Mouse (Mus musculus): Measurements from ENCODE around the gene Cmtm8. TPM values are rescaled to one million over a fixed set of nuclear protein-coding genes. Genes with fewer than 3 reads are reported as not detected.

Cmtm8 gene
- polyA plus RNA-seq, 1 experiment from 2014 or later, result 24.8 TPM

DNA sequence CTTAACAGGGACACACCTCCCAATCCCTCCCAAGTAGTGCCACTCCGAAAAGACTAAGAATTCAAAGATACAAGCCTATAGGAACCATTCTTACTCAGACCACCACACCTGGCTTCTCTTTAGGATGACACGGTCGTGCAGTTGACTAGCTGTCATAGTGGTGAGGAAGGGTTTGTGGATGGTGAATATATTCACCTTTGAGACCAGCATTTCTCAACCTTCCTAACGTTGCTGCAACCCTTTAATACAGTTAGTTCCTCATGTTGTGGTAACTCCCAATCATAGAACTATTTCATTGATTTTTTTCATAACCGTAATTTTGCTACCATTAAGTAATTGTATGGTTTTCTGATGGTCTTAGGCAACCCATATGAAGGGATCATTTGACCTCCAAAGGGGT is 56.8 kb downstream of the Cmtm8 start:
- DNase-seq (ENCODE audit: low spot score) (no peak), ATAC-seq (replicated peaks; ENCODE audit: low FRiP score) (no peak)
- no peaks in the 10 kb centered on the region for H3K9me3 ChIP-seq (ENCODE audit: control insufficient read depth, low read length)
- no peak overlapping the region for H3K4me3 ChIP-seq (ENCODE audit: low read depth, low read length)
- no peaks in the 10 kb centered on the region for H3K27me3 ChIP-seq (replicated peaks; ENCODE audit: control insufficient read depth, insufficient read depth, low read length)
- H3K9ac ChIP-seq (ENCODE audit: low read depth, low read length), result no peak overlapping the region
- no peaks in the 10 kb centered on the region for H3K36me3 ChIP-seq (ENCODE audit: control insufficient read depth, insufficient read depth, low read length)
- WGBS, result 89% methylated on average over 5 of the region's 5 CpGs
- no peak overlapping the region for H3K4me2 ChIP-seq
- H3K27ac ChIP-seq (ENCODE audit: low read depth, low read length), result no peak overlapping the region
- peaks cover 4% of the 10 kb centered on the region; the same call in 1 of the 2 replicates for H3K4me1 ChIP-seq (replicated peaks; ENCODE audit: control insufficient read depth, insufficient read depth, low read length)

DNA sequence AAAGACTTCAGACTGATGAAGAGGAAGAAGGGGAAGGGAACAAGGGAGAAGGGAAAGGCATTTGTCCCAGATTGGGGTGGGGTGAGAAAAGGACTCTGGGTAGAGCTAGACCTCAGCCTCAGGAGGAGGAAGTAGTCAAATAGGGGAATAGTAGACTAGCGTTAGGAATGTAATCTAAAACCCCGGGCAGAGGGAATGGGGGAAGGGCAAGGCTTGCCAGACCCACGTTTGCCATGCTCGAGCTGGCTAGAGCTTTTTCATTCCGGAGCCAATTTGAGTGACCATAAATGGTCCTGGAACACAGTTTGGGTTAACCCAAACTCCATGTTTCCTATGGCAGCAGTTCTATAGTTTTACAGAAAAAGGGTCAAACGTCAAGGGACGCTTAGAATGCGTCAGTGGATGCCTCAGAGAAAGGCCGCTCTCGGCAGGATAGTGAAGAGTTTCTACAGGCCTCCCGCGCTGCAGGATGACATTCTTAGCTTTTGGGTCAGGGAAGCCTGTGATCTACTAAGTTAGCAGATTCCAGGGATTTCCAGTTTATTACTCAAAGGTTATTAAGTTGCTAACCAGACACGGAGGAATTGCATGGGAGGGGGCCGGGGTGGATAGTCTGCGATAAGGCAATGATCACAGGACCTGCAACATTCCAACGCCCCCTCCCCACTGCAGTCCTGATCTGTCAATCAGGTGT is 58.4 kb downstream of the Cmtm8 start:
- ATAC-seq (replicated peaks; ENCODE audit: low FRiP score), result no peak
- Histone ChIP-seq H3K9me3 (ENCODE audit: control insufficient read depth, low read length) (no peaks in the 10 kb centered on the region), H3K27ac (ENCODE audit: low read depth, low read length) (no peak overlapping the region), H3K27me3 (replicated peaks; ENCODE audit: control insufficient read depth, insufficient read depth, low read length) (no peaks in the 10 kb centered on the region), H3K4me1 (replicated peaks; ENCODE audit: control insufficient read depth, insufficient read depth, low read length) (peaks cover 6% of the 10 kb centered on the region), H3K4me3 (ENCODE audit: low read depth, low read length) (no peak overlapping the region), H3K4me2 (no peak overlapping the region; the same call in 1 of the 2 replicates), H3K36me3 (ENCODE audit: control insufficient read depth, insufficient read depth, low read length) (no peaks in the 10 kb centered on the region), H3K9ac (ENCODE audit: low read depth, low read length) (no peak overlapping the region)
- WGBS, result 20% methylated on average over 16 of the region's 16 CpGs
- DNase-seq (ENCODE audit: low spot score), result no peak

DNA sequence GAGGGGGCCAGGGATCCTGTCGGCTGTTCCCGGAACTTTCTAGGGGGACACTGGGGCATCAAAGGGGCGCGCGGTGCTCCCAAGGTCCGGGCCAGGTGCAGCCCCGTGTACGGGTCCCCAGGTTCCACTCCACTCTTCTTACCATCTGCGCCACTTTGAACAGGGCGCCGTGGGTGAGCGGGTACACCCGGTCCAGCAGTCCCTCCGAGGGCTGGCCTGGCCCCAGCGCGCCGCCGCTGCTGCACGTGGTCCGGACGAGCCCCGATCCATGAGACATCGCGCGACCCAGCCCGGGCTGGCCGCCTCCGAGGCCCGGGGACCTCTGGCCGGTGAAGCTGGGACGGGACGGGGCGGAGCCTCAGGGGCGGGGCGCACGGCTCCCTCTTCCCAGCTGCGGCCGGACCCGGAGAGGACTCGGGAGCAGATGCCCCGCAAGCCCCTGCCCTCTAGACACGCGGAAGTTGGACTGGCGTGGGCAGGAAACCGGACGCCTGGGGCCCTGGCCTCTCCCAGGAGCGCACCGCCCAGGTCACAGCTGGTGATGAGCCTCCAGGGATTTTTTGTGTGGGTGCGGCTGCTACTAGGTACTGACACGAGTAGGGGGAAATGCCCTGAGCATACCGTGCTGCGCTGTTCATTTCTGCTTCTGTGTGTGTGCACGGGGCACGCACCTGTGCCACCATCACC is 62.3 kb downstream of the Cmtm8 start, which contains the start of gene Cmtm7:
Cmtm7 (minus strand) TSS at position 331 of the 687 bp plus-strand sequence.
- no peaks in the 10 kb centered on the region for H3K9me3 ChIP-seq (ENCODE audit: control insufficient read depth, low read length)
- no peaks in the 10 kb centered on the region for H3K27me3 ChIP-seq (replicated peaks; ENCODE audit: control insufficient read depth, insufficient read depth, low read length)
- H3K27ac ChIP-seq (ENCODE audit: low read depth, low read length), result peak within 1 kb of the TSS; percentile 81
- under 1% methylated on average over 50 of the region's 54 CpGs for WGBS
- H3K9ac ChIP-seq (ENCODE audit: low read depth, low read length), result peak within 1 kb of the TSS; percentile 75
- H3K4me3 ChIP-seq (ENCODE audit: low read depth, low read length), result peak within 1 kb of the TSS; percentile 71
- peak; percentile 77 for ATAC-seq (replicated peaks; ENCODE audit: low FRiP score)
- no peaks in the 10 kb centered on the region for H3K36me3 ChIP-seq (ENCODE audit: control insufficient read depth, insufficient read depth, low read length)
- H3K4me2 ChIP-seq, result peak within 1 kb of the TSS; percentile 98
- peak; percentile 81 for DNase-seq (ENCODE audit: low spot score)
- peaks cover 21% of the 10 kb centered on the region for H3K4me1 ChIP-seq (replicated peaks; ENCODE audit: control insufficient read depth, insufficient read depth, low read length)

DNA sequence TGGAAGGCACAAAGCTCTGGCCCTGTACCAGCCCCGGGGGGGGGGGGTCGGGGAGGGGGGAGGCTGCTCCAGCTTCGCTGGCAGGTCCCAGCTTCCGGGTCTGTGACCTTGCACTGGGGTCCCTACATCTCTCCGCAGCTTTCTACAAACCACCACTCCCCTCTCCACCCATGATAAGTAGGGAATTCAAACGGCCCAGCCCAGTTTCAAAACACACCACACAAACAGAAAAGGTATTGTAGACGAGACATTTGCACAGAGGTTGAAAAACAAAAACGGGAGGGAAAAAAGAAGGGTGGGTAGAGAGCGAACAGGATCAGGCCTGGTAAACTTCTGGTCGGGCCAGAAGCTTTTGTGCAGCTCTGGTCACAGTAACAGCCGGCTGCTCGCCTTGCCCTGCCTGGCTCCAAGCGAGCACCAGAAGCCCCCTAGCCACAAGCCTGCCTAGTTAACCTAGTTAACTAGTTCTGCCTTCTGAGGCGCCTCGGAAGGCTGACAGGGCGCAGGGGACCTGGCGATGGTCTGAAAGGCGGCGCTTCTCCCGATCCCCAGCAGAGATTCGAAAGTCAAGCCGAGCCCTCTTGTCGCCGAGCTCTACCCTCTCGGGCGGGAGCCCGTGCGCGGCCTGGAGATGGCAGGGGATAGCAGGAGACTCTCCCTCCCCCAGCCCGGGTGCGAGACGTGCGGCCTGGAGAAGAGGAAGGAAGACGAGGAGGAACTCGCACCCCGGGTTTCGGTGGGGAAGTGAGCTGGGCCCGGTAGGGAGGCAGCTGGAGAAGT is 63.0 kb downstream of the Cmtm8 start:
- Histone ChIP-seq H3K27me3 (replicated peaks; ENCODE audit: control insufficient read depth, insufficient read depth, low read length) (no peaks in the 10 kb centered on the region), H3K27ac (ENCODE audit: low read depth, low read length) (peak overlapping the region; percentile 81), H3K9ac (ENCODE audit: low read depth, low read length) (peak overlapping the region; percentile 75), H3K4me3 (ENCODE audit: low read depth, low read length) (peak overlapping the region; percentile 71), H3K36me3 (ENCODE audit: control insufficient read depth, insufficient read depth, low read length) (no peaks in the 10 kb centered on the region), H3K4me1 (replicated peaks; ENCODE audit: control insufficient read depth, insufficient read depth, low read length) (peaks cover 21% of the 10 kb centered on the region), H3K4me2 (peak overlapping the region; percentile 98), H3K9me3 (ENCODE audit: control insufficient read depth, low read length) (no peaks in the 10 kb centered on the region)
- WGBS, result under 1% methylated on average over 38 of the region's 38 CpGs
- peak; percentile 57 for ATAC-seq (replicated peaks; ENCODE audit: low FRiP score)
- peak; percentile 80 for DNase-seq (ENCODE audit: low spot score)

DNA sequence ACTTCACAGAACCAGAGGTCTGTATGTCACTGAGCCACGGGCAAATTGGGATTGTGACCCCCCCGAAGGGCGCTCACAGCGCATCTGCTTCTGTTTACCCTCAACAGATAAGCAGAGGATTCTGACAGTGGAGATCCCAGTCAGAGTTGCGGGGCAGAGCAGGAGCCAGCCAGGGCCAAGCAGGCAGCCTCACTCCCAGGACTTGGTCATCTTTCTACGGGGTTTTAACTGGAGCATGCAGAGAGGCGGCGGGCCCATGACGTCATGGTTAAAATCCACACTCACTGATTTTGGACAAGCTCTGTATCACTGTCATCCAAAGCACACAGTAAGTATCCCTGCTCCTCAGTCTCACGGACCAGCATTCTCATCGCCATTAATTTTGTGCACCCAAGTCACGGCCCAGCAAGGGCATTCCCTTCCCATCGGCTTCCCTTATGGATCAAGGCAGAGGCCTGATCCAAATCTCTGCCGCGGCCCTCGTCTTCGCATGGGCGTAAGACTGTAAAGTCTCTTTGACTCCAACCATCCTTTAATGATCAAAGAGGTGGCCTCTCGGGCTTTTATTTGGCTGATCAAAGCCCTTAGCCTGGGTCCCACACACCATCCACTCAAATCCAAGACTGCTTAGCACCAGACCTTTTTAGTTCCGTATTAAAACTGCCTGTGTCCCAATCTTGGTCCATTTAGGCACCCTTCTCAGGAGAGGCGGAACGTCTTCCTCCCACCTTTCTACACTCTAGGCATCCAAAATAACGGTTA is 63.8 kb downstream of the Cmtm8 start:
- H3K9me3 ChIP-seq (ENCODE audit: control insufficient read depth, low read length), result no peaks in the 10 kb centered on the region
- DNase-seq (ENCODE audit: low spot score) (peak; percentile 54), ATAC-seq (replicated peaks; ENCODE audit: low FRiP score) (no peak)
- peak overlapping the region; percentile 75; the same call in 1 of the 2 replicates for H3K9ac ChIP-seq (ENCODE audit: low read depth, low read length)
- peak overlapping the region; percentile 98 for H3K4me2 ChIP-seq
- H3K4me3 ChIP-seq (ENCODE audit: low read depth, low read length), result peak overlapping the region; percentile 71
- H3K36me3 ChIP-seq (ENCODE audit: control insufficient read depth, insufficient read depth, low read length), result no peaks in the 10 kb centered on the region
- 13% methylated on average over 23 of the region's 23 CpGs for WGBS
- peak overlapping the region; percentile 81; the same call in 1 of the 2 replicates for H3K27ac ChIP-seq (ENCODE audit: low read depth, low read length)
- H3K4me1 ChIP-seq (replicated peaks; ENCODE audit: control insufficient read depth, insufficient read depth, low read length), result peaks cover 23% of the 10 kb centered on the region
- H3K27me3 ChIP-seq (replicated peaks; ENCODE audit: control insufficient read depth, insufficient read depth, low read length), result no peaks in the 10 kb centered on the region

DNA sequence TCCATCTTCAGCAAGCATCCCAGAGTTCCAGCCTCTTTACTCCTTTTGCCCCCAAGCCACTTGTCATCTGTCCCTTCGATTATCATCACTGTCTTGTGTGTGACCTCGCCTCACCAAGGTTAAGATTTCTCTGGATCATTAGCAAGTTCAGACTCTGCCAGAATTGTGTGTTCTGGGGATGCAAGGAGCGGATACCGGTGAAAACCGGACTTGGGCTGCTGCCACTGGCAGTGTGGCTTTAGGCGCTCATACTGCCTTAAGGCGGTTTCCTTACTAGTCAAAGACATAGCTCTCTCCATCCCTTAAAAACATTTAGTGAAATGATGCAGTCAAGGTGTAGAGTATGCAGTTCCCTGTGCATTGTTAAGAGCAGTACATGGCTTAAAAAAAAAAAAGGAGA is 65.1 kb downstream of the Cmtm8 start:
- no peaks in the 10 kb centered on the region for H3K27me3 ChIP-seq (replicated peaks; ENCODE audit: control insufficient read depth, insufficient read depth, low read length)
- H3K9me3 ChIP-seq (ENCODE audit: control insufficient read depth, low read length), result no peaks in the 10 kb centered on the region
- WGBS, result 84% methylated on average over 7 of the region's 7 CpGs
- peak overlapping the region; percentile 98; the same call in 1 of the 2 replicates for H3K4me2 ChIP-seq
- no peak overlapping the region for H3K9ac ChIP-seq (ENCODE audit: low read depth, low read length)
- H3K4me1 ChIP-seq (replicated peaks; ENCODE audit: control insufficient read depth, insufficient read depth, low read length), result peaks cover 26% of the 10 kb centered on the region
- DNase-seq (ENCODE audit: low spot score) (no peak), ATAC-seq (replicated peaks; ENCODE audit: low FRiP score) (no peak)
- no peak overlapping the region for H3K27ac ChIP-seq (ENCODE audit: low read depth, low read length)
- H3K4me3 ChIP-seq (ENCODE audit: low read depth, low read length), result no peak overlapping the region
- H3K36me3 ChIP-seq (ENCODE audit: control insufficient read depth, insufficient read depth, low read length), result no peaks in the 10 kb centered on the region

DNA sequence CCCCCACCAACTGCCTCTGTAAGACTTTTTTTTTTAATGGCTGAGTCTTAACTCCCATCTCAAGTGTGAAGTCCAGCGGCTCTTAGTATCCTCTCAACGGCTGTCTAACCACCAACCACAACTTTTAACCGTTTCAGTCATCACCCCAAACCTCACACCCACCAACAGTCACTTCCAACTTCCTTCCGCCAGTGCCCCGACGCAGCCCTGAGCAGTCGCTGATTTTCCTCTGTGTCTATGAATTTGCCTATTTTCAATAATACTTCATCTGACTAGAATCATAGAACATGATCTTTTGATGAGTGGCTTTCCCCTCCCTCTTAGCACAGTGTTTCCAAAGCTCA is 65.9 kb downstream of the Cmtm8 start:
- Histone ChIP-seq H3K27ac (ENCODE audit: low read depth, low read length) (no peak overlapping the region), H3K36me3 (ENCODE audit: control insufficient read depth, insufficient read depth, low read length) (no peaks in the 10 kb centered on the region), H3K9ac (ENCODE audit: low read depth, low read length) (no peak overlapping the region), H3K4me1 (replicated peaks; ENCODE audit: control insufficient read depth, insufficient read depth, low read length) (peaks cover 26% of the 10 kb centered on the region), H3K4me2 (peak overlapping the region; percentile 48), H3K4me3 (ENCODE audit: low read depth, low read length) (no peak overlapping the region), H3K27me3 (replicated peaks; ENCODE audit: control insufficient read depth, insufficient read depth, low read length) (no peaks in the 10 kb centered on the region), H3K9me3 (ENCODE audit: control insufficient read depth, low read length) (no peaks in the 10 kb centered on the region)
- DNase-seq (ENCODE audit: low spot score), result no peak
- ATAC-seq (replicated peaks; ENCODE audit: low FRiP score), result no peak
- 43% methylated on average over 7 of the region's 7 CpGs for whole genome bisulfite sequencing
